ENCODE assay signal across 7 mouse cellular contexts in genomic region chr5:142901846-142902505, GRCm38 (mm10). TPM values are rescaled to one million over a fixed set of nuclear protein-coding genes. Genes with fewer than 3 reads are reported as not detected.
A peak's percentile ranks its signal among the peaks of the same experiment; 100 is the strongest.
DNase-seq lines count a peak whose midpoint lies in the region; ATAC-seq and TF ChIP-seq lines count a peak whose summit lies in the region.

No protein-coding gene starts in this region.

- no peak for TF ChIP-seq POLR2A in testis, adult 2 months (IDR thresholded peaks at IDR 0.05; ENCODE audit: control insufficient read depth, low read depth, low read length)

- no peaks in the 10 kb centered on the region for H3K9me3 ChIP-seq in embryonic facial prominence, embryonic 14.5 days (ENCODE audit: control insufficient read depth, low read length)
- H3K9me3 ChIP-seq in liver, embryonic 14.5 days (ENCODE audit: control insufficient read depth, low read length): no peaks in the 10 kb centered on the region

- TF ChIP-seq CTCF in testis, adult 2 months (IDR thresholded peaks at IDR 0.05; ENCODE audit: control insufficient read depth, insufficient read depth, insufficient replicate concordance, low read depth, low read length): no peak
- TF ChIP-seq CTCF in liver, embryonic 14.5 days (IDR thresholded peaks at IDR 0.05; ENCODE audit: low read depth): no peak

- DNase-seq in testis, postnatal 14 days (ENCODE audit: low spot score): no peak
- DNase-seq in embryonic facial prominence, embryonic 14.5 days (ENCODE audit: low spot score): no peak
- DNase-seq in liver, embryonic 14.5 days (ENCODE audit: low read depth in 3 of 3, low spot score in 3 of 3): no peak
- DNase-seq in yolk sac, embryonic 10.5 days (ENCODE audit: low spot score): peak; percentile 77
- no peak for DNase-seq in cerebellum, adult 18-20 months
- no peak for DNase-seq in frontal cortex, postnatal 36 days (ENCODE audit: low spot score in 2 of 2)

- no peak overlapping the region for H3K4me2 ChIP-seq in embryonic facial prominence, embryonic 14.5 days (ENCODE audit: low read depth, low read length)
- H3K4me2 ChIP-seq in liver, embryonic 14.5 days (ENCODE audit: low read depth): no peak overlapping the region

- H3K4me1 ChIP-seq in testis, adult 2 months (ENCODE audit: control insufficient read depth, insufficient read depth, low read length): peaks cover 4% of the 10 kb centered on the region
- peaks cover 4% of the 10 kb centered on the region for H3K4me1 ChIP-seq in embryonic facial prominence, embryonic 14.5 days (ENCODE audit: control insufficient read depth, insufficient read depth, low read length)
- peaks cover 1 to 10% of the 10 kb centered on the region in 2 experiments; a peak in 3 of 4 replicates for H3K4me1 ChIP-seq in liver, embryonic 14.5 days (replicated peaks; ENCODE audit: control insufficient read depth in 2 of 2, insufficient read depth in 2 of 2, low read length in 1 of 2)

- no peak overlapping the region for H3K9ac ChIP-seq in embryonic facial prominence, embryonic 14.5 days (ENCODE audit: low read depth, low read length)
- H3K9ac ChIP-seq in liver, embryonic 14.5 days (replicated peaks): no peak overlapping the region

- peak overlapping the region; percentile 29; the same call in 1 of the 2 replicates for H3K27ac ChIP-seq in testis, adult 2 months (ENCODE audit: control insufficient read depth, insufficient read depth, low read depth, low read length)
- peak overlapping the region; percentile 40; the same call in 1 of the 2 replicates for H3K27ac ChIP-seq in embryonic facial prominence, embryonic 14.5 days (replicated peaks; ENCODE audit: low read depth, low read length)
- H3K27ac ChIP-seq in liver, embryonic 14.5 days: peak overlapping the region; percentile 7; the same call in 1 of the 2 replicates

- no peaks in the 10 kb centered on the region; the same call in 1 of the 2 replicates for H3K27me3 ChIP-seq in testis, adult 2 months (ENCODE audit: control insufficient read depth, insufficient read depth, low read length)
- no peaks in the 10 kb centered on the region for H3K27me3 ChIP-seq in embryonic facial prominence, embryonic 14.5 days (replicated peaks; ENCODE audit: control insufficient read depth, insufficient read depth, low read length)
- H3K27me3 ChIP-seq in liver, embryonic 14.5 days (ENCODE audit: control insufficient read depth, insufficient read depth, low read length): no peaks in the 10 kb centered on the region

- H3K36me3 ChIP-seq in testis, adult 2 months (ENCODE audit: control insufficient read depth, insufficient read depth, low read length): no peaks in the 10 kb centered on the region; the same call in 1 of the 2 replicates
- peaks cover 75% of the 10 kb centered on the region for H3K36me3 ChIP-seq in embryonic facial prominence, embryonic 14.5 days (ENCODE audit: control insufficient read depth, insufficient read depth, low read length)
- H3K36me3 ChIP-seq in liver, embryonic 14.5 days (replicated peaks; ENCODE audit: control insufficient read depth, insufficient read depth, low read depth): peaks cover 57% of the 10 kb centered on the region

- no peak overlapping the region for H3K4me3 ChIP-seq in testis, adult 2 months (ENCODE audit: control insufficient read depth, low read depth, low read length)
- no peak overlapping the region for H3K4me3 ChIP-seq in embryonic facial prominence, embryonic 14.5 days (ENCODE audit: low read depth, low read length)
- H3K4me3 ChIP-seq in liver, embryonic 14.5 days (ENCODE audit: insufficient read depth in 1 of 2, low read depth in 2 of 2, low read length in 2 of 2): no peak overlapping the region

- 53% methylated on average over 4 of the region's 4 CpGs for WGBS in embryonic facial prominence, embryonic 14.5 days
- WGBS in liver, embryonic 14.5 days (ENCODE audit: insufficient replicate concordance): 39% methylated on average over 4 of the region's 4 CpGs

- no peak; the same call in 1 of the 2 replicates for TF ChIP-seq EP300 in liver, embryonic 14.5 days (IDR thresholded peaks at IDR 0.05; ENCODE audit: low read depth)

- ATAC-seq in embryonic facial prominence, embryonic 14.5 days (ENCODE audit: low read depth): no peak
- no peak for ATAC-seq in liver, embryonic 14.5 days (ENCODE audit: insufficient read depth)

RNA-seq across cellular contexts. Expression of gene Actb, which starts 4.6 kb away (rescaled TPM):
- polyA plus RNA-seq in testis, adult 2 months (2012; rRNA removed): 1,383 and 1,491 TPM in 2 replicates
- polyA plus RNA-seq in embryonic facial prominence, embryonic 14.5 days (2014; fragmentation: Nextera tagmentation; extraction: Ambion mirVana): 12,527 and 12,883 TPM in 2 replicates
- polyA plus RNA-seq in liver, embryonic 14.5 days (2012; rRNA removed): 776 and 920 TPM in 2 replicates
- polyA plus RNA-seq in liver, embryonic 14.5 days (2014; fragmentation: Nextera tagmentation; extraction: Ambion mirVana): 7,259 and 7,802 TPM in 2 replicates

RNA-seq across cellular contexts. Expression of gene Fbxl18, which starts 6.8 kb away (rescaled TPM):
- 8.5 and 8.9 TPM in 2 replicates for polyA plus RNA-seq in testis, adult 2 months (2012; rRNA removed)
- 9.2 and 9.4 TPM in 2 replicates for polyA plus RNA-seq in embryonic facial prominence, embryonic 14.5 days (2014; fragmentation: Nextera tagmentation; extraction: Ambion mirVana)
- polyA plus RNA-seq in liver, embryonic 14.5 days (2012; rRNA removed): 1.9 and 2.2 TPM in 2 replicates
- polyA plus RNA-seq in liver, embryonic 14.5 days (2014; fragmentation: Nextera tagmentation; extraction: Ambion mirVana): 1.6 and 2.0 TPM in 2 replicates

RNA-seq across cellular contexts. Expression of gene Fscn1, which starts 58.2 kb away (rescaled TPM):
- 27.1 and 27.3 TPM in 2 replicates for polyA plus RNA-seq in testis, adult 2 months (2012; rRNA removed)
- polyA plus RNA-seq in embryonic facial prominence, embryonic 14.5 days (2014; fragmentation: Nextera tagmentation; extraction: Ambion mirVana): 338 and 413 TPM in 2 replicates
- 21.1 and 25.3 TPM in 2 replicates for polyA plus RNA-seq in liver, embryonic 14.5 days (2012; rRNA removed)
- 19.3 and 21.4 TPM in 2 replicates for polyA plus RNA-seq in liver, embryonic 14.5 days (2014; fragmentation: Nextera tagmentation; extraction: Ambion mirVana)

Comparison
In these comparisons a context has a peak if more than half of its experiments do, and no peak if none do; other contexts are left out.
1. RNA of gene Fscn1, which starts 58.2 kb away (polyA plus RNA-seq): 338 to 413 TPM in embryonic facial prominence, embryonic 14.5 days; 27.1 to 27.3 TPM in testis, adult 2 months and 19.3 to 25.3 TPM in liver, embryonic 14.5 days; every median in the first group is over 10 times any median in the second.
2. Peak in every context shown above with its lines, with median percentiles within 50 percentile points of each other: H3K27ac ChIP-seq.